Mouse (Mus musculus): ENCODE results near the gene Itpr1. TPM values are rescaled to one million over a fixed set of nuclear protein-coding genes. Genes with fewer than 3 reads are reported as not detected.

Itpr1 gene
- polyA plus RNA-seq, 1 experiment: 68.2 TPM

DNA sequence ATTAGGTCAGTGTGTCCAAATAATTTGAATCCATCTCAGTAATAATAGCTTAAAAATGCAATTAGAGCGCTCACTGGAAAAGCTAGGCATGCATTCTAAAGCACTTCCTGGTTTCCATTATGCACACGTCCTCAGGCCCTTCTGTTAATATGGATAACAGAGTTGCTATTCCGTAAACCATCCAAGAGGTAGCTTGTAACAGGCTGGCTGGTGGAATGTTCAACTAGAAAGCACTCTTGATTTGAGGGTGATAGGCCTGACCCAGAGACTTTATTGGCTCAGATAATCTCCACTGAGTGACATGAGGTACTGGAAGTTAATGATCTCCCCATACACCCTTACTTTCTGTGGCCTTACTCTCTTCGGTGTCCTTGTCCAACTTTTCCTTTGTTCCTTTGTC, 43.0 kb downstream of the Itpr1 start:
- peak; percentile 64 for DNase-seq
- peak overlapping the region; percentile 97 for H3K27ac ChIP-seq (ENCODE audit: insufficient read depth, low read depth, low read length)
- peaks cover 59% of the 10 kb centered on the region for H3K4me1 ChIP-seq (ENCODE audit: control insufficient read depth, insufficient read depth, low read length)
- H3K36me3 ChIP-seq (ENCODE audit: control insufficient read depth, insufficient read depth, low read length): no peaks in the 10 kb centered on the region
- WGBS: 27% methylated on average over 4 of the region's 4 CpGs
- H3K27me3 ChIP-seq (replicated peaks; ENCODE audit: control insufficient read depth, insufficient read depth, low read length): no peaks in the 10 kb centered on the region
- TF ChIP-seq POLR2A (IDR thresholded peaks at IDR 0.05; ENCODE audit: low read depth, low read length) (no peak), CTCF (conservative IDR thresholded peaks at IDR 0.05; ENCODE audit: insufficient read depth, insufficient read length, low read depth, low read length) (no peak)
- H3K4me3 ChIP-seq (ENCODE audit: insufficient read depth, low read depth, low read length): no peak overlapping the region

DNA sequence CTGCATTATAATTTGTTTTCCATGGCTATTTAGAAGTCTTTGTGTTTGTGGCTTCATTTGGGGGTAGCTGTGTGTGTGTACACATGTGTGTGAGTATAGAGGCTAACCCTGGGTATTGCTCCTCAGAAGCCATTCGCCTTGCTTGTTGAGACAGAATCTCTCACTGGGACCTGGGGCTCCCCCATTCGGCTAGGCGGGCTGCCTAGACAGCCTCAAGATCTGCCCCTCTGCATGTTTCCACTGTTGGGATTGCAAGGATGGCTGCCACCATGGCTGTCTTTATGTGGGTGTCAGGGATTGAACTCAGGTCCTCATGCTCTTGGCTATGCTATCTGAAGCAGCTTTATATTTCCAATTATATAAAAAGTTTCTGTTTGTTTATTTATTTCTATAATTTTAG, 44.3 kb downstream of the Itpr1 start:
- WGBS: 80% methylated on average over 3 of the region's 3 CpGs
- no peak for DNase-seq

DNA sequence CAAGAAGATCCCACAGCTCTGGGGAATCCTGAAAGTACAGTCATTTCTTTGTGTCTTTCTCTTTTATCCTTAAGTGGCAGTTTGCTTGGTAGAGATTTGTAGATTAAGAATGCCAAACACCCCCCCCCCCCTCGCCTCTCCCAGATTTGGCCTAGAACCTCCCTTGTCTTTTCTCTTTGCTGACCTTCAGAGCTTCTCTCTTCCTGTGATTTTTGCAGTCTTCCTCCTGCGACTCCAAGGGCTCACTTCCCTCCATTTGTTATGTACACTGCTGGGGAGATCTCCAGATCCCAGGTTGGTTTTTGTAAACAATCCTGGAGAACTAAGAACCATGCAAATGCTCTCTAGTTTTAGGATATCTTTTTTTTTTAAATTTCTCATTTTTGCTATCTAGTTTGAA, 45.7 kb downstream of the Itpr1 start:
- Histone ChIP-seq H3K4me1 (ENCODE audit: control insufficient read depth, insufficient read depth, low read length) (peaks cover 50% of the 10 kb centered on the region), H3K27ac (ENCODE audit: insufficient read depth, low read depth, low read length) (no peak overlapping the region), H3K36me3 (ENCODE audit: control insufficient read depth, insufficient read depth, low read length) (no peaks in the 10 kb centered on the region), H3K27me3 (replicated peaks; ENCODE audit: control insufficient read depth, insufficient read depth, low read length) (no peaks in the 10 kb centered on the region), H3K4me3 (ENCODE audit: insufficient read depth, low read depth, low read length) (no peak overlapping the region)
- 47% methylated on average over 2 of the region's 2 CpGs for WGBS
- TF ChIP-seq CTCF (conservative IDR thresholded peaks at IDR 0.05; ENCODE audit: insufficient read depth, insufficient read length, low read depth, low read length) (no peak), POLR2A (IDR thresholded peaks at IDR 0.05; ENCODE audit: low read depth, low read length) (no peak)
- no peak for DNase-seq

More for the DNA sequence above, 44.3 kb downstream of the Itpr1 start:
- no peak overlapping the region for H3K4me3 ChIP-seq (ENCODE audit: insufficient read depth, low read depth, low read length)
- no peak for TF ChIP-seq CTCF (conservative IDR thresholded peaks at IDR 0.05; ENCODE audit: insufficient read depth, insufficient read length, low read depth, low read length)
- TF ChIP-seq POLR2A (IDR thresholded peaks at IDR 0.05; ENCODE audit: low read depth, low read length): no peak
- no peaks in the 10 kb centered on the region for H3K27me3 ChIP-seq (replicated peaks; ENCODE audit: control insufficient read depth, insufficient read depth, low read length)
- no peaks in the 10 kb centered on the region for H3K36me3 ChIP-seq (ENCODE audit: control insufficient read depth, insufficient read depth, low read length)
- H3K4me1 ChIP-seq (ENCODE audit: control insufficient read depth, insufficient read depth, low read length): peaks cover 54% of the 10 kb centered on the region
- H3K27ac ChIP-seq (ENCODE audit: insufficient read depth, low read depth, low read length): no peak overlapping the region; the same call in 1 of the 2 replicates

DNA sequence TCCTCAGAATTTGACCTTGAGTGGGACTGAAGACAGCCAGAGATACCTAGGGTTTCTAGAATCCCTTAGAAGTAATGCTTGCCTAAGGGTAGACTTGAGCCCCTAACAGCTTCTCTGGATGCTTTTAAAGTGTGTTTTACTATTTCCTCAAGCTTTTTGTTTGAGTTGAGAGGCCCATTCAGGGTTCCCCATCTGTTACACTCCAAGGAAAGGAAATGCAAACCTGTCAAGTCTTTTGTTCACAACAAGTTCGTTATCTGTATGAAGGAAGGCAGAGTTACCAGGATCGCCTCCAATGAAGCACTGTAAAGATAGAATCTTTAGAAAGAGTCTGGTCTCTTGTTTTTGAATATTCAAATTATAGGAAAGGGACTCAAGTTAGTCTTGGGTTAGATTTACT, 46.8 kb downstream of the Itpr1 start:
- no peaks in the 10 kb centered on the region for H3K36me3 ChIP-seq (ENCODE audit: control insufficient read depth, insufficient read depth, low read length)
- no peak for DNase-seq
- 56% methylated on average over 2 of the region's 2 CpGs for WGBS
- TF ChIP-seq CTCF (conservative IDR thresholded peaks at IDR 0.05; ENCODE audit: insufficient read depth, insufficient read length, low read depth, low read length) (no peak), POLR2A (IDR thresholded peaks at IDR 0.05; ENCODE audit: low read depth, low read length) (no peak)
- H3K27me3 ChIP-seq (replicated peaks; ENCODE audit: control insufficient read depth, insufficient read depth, low read length): no peaks in the 10 kb centered on the region
- no peak overlapping the region for H3K4me3 ChIP-seq (ENCODE audit: insufficient read depth, low read depth, low read length)
- no peak overlapping the region for H3K27ac ChIP-seq (ENCODE audit: insufficient read depth, low read depth, low read length)
- peaks cover 50% of the 10 kb centered on the region for H3K4me1 ChIP-seq (ENCODE audit: control insufficient read depth, insufficient read depth, low read length)

DNA sequence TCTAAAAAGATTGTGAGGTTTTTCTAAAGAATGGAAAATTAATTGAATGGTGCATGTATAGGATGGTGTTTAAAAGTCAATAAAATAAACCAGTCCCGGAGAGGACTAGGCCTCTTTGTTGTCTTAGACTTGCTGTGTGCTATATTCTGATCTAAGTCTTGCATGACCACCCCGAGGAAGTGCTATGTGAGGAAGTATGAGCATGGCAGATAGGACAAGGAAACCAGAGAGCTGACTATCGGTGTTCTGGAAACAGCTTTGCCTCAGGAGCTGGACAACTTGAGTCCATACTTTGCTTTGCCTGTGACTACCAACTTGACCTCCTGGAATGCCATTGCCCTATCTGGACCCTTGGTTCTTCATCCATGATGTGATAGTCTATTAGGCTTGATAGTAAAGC, 48.6 kb downstream of the Itpr1 start:
- TF ChIP-seq POLR2A (IDR thresholded peaks at IDR 0.05; ENCODE audit: low read depth, low read length): no peak
- TF ChIP-seq CTCF (conservative IDR thresholded peaks at IDR 0.05; ENCODE audit: insufficient read depth, insufficient read length, low read depth, low read length): no peak
- Histone ChIP-seq H3K27ac (ENCODE audit: insufficient read depth, low read depth, low read length) (no peak overlapping the region), H3K36me3 (ENCODE audit: control insufficient read depth, insufficient read depth, low read length) (no peaks in the 10 kb centered on the region), H3K27me3 (replicated peaks; ENCODE audit: control insufficient read depth, insufficient read depth, low read length) (no peaks in the 10 kb centered on the region), H3K4me3 (ENCODE audit: insufficient read depth, low read depth, low read length) (no peak overlapping the region), H3K4me1 (ENCODE audit: control insufficient read depth, insufficient read depth, low read length) (peaks cover 31% of the 10 kb centered on the region)
- DNase-seq: no peak
- WGBS: 51% methylated on average over 3 of the region's 3 CpGs

DNA sequence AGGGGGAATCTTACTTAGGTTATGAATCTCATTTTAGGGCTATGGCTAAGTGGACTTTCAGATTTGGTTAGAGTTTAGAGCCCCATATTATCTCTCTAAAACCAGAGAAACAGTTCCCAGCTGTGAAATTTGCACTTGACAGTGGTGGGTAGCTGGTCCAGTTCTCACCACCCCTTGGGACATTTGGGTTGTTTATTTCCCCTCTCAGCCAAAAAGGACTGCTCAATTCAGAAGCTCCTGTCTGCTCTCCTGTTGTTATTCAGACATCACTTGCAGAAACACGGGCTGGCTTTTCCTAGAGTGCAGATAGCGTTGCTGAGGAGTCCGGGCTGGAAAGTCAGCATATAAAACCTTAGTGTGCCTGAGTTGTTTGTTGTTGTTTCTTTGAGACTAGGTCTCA, 51.3 kb downstream of the Itpr1 start:
- Histone ChIP-seq H3K27ac (ENCODE audit: insufficient read depth, low read depth, low read length) (peak overlapping the region; percentile 45; the same call in 1 of the 2 replicates), H3K4me1 (ENCODE audit: control insufficient read depth, insufficient read depth, low read length) (peaks cover 26% of the 10 kb centered on the region), H3K4me3 (ENCODE audit: insufficient read depth, low read depth, low read length) (no peak overlapping the region), H3K27me3 (replicated peaks; ENCODE audit: control insufficient read depth, insufficient read depth, low read length) (no peaks in the 10 kb centered on the region), H3K36me3 (ENCODE audit: control insufficient read depth, insufficient read depth, low read length) (no peaks in the 10 kb centered on the region)
- no peak for DNase-seq
- 68% methylated on average over 3 of the region's 3 CpGs for WGBS
- TF ChIP-seq POLR2A (IDR thresholded peaks at IDR 0.05; ENCODE audit: low read depth, low read length) (no peak), CTCF (conservative IDR thresholded peaks at IDR 0.05; ENCODE audit: insufficient read depth, insufficient read length, low read depth, low read length) (no peak)

DNA sequence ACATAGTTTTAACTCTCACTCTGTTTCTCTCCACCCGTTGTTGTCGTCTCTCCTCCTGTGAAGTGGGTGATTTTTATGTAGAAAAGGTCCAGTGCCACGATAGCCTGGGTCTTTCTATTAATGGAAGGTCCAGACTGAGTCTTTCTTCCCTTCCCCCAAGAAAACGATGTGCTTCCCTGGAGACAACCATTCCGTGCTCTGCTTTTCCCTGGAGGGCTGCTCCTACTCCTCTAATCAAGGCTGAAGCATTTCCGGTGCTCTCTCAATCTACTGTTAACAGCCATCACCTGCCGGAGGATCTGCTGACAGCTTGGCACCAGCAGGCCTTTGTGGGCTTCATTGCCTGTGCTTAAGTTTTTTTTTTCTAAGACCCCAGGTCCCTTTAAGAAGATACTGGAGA, 60.6 kb downstream of the Itpr1 start:
- H3K4me1 ChIP-seq (ENCODE audit: control insufficient read depth, insufficient read depth, low read length): peaks cover 32% of the 10 kb centered on the region
- no peak for DNase-seq
- 50% methylated on average over 7 of the region's 7 CpGs for WGBS
- H3K36me3 ChIP-seq (ENCODE audit: control insufficient read depth, insufficient read depth, low read length): peaks cover 3% of the 10 kb centered on the region; the same call in 1 of the 2 replicates
- H3K4me3 ChIP-seq (ENCODE audit: insufficient read depth, low read depth, low read length): no peak overlapping the region
- H3K27me3 ChIP-seq (replicated peaks; ENCODE audit: control insufficient read depth, insufficient read depth, low read length): no peaks in the 10 kb centered on the region
- H3K27ac ChIP-seq (ENCODE audit: insufficient read depth, low read depth, low read length): peak overlapping the region; percentile 68
- TF ChIP-seq CTCF (conservative IDR thresholded peaks at IDR 0.05; ENCODE audit: insufficient read depth, insufficient read length, low read depth, low read length) (no peak), POLR2A (IDR thresholded peaks at IDR 0.05; ENCODE audit: low read depth, low read length) (no peak)
